Mouse (Mus musculus) T-helper 2 cell (primary cell): Measurements from ENCODE around the gene Galt.

Experiments used
- in situ Hi-C: fragments of 300-600 bp; cut with MboI, MseI; formaldehyde crosslinking; loops from one replicate; pipeline ENCODE4 v1.15.1; 2025; ENCODE audit warnings: high pct_unique_total_duplicates

Gene Galt

DNA sequence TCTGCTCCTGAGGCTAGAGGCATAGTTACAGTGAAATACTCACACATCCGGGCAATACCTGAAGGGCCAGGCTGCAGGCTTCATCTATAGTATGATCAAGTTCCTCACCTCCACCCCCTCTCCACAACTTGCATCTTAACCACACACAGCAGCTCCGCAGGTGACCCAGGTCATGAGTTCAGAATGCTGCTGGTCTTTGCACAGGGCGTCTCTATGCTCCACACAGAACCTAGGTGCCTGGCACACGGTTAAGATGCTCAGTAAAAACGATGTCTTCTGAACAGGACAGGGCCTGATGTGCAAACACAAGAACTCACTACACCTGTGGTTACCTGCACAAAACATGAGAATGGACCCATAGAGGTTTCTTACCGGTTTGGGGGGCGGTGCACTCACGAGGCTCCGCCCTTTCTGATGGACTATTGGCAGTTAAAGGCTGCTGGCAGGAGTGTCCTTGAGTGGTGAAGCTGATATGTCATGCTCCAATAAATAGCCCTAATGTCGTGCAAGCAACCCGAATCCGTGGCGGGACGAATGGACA is at the start of gene Galt:
Galt (plus strand) TSS at position 432 of the 541 bp plus-strand sequence.
- in situ Hi-C loops: loop anchor here (25.0 kb wide), 1 partner anchor 507 kb away; the partner anchor contains the start of gene Ccl21b

DNA sequence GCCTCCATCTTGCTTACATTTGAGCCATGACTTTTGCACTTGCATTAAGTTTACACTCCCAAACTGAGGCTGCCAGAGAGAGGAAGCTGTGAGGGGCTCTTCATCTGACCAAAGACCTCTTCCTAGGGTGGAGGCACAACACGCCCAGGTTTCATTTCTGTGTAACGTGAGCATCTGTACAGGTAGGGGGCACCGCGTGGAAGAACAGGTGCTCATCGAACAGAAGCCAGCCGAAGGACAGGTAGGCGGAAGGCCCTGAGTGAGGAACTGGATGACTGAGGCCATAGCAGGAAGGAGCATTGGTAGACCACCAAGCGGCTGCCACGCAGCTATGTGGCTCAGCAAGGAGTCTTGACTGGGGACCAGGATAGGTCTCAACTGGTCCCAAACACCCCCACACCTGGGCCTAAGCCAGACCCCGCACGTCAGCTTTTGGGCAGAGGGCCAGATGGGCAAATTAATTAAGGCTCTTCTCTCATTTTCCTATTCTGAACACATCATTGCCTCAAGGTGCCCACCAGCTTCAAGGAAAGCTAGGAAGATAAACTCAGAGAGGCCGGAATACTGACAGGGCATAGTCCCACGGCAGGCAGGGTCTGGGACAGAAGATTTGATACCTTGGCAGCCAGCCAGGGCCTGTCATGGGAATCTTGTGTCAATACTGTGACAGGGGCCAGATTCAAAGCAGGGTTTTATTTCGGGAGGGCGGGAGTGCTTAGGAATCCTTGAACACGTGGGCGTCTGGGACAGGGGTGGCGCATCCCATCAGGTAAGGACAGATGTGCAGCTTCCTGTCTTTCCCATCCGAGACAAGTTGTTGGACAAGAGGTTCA is 48.9 kb upstream of the Galt start:
- in situ Hi-C loops: loop anchor here (5.0 kb wide), 1 partner anchor 149 kb away; no protein-coding TSS in a partner anchor

DNA sequence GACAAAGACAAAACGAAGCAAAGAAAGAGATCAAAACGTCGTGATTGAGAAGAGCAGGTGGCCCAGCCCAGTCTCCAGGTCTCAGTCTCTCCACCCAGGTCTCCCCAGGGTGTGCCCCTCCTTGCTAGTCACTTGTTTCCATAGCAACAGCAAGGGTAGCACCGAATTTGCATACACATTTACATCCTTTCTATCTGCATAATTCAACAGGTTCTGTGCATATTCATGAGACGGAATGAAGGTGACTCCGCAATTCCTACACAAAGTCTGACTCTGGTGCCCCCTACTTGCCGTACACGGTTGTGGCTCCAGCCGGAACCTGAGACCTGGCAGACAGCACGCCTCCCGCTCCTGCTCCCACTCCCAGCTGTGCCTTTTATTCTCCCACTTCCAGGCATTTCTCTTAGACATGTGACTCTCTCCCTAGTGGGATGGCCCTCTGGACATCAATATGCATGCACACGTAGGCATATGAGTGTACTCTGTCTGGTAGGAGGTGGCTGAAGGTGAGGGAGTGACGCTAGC is 48.0 kb upstream of the Galt start:
- in situ Hi-C loops: loop anchor here (5.0 kb wide), 1 partner anchor 150 kb away; no protein-coding TSS in a partner anchor

DNA sequence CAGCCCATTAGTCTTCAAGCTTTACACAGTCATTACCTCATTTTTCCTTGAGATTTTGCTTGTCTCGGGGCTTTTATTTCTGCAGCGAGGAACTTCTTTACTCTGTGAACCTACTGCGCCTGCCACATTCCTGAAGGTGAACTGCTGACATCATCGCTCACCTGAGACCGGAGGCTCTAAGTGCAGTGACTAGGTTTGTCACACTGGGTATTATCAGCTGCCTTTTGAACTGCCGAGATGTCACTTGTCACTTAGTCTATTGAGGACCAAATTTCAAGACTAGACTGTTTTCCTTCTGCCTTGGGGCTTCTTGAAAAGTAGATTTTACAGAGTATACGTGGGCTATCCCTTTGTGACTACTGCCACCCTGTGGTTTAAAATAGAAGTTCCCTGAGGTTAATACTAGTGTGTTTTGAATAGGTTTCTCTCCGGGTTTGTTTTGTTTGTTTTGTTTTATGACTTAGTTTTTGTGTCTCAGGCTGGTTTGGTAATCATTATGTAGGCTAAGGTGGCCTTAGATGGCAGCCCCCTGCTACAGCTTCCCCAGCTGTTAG is 46.8 kb upstream of the Galt start:
- in situ Hi-C loops: loop anchor here (5.0 kb wide), 1 partner anchor 151 kb away; no protein-coding TSS in a partner anchor

DNA sequence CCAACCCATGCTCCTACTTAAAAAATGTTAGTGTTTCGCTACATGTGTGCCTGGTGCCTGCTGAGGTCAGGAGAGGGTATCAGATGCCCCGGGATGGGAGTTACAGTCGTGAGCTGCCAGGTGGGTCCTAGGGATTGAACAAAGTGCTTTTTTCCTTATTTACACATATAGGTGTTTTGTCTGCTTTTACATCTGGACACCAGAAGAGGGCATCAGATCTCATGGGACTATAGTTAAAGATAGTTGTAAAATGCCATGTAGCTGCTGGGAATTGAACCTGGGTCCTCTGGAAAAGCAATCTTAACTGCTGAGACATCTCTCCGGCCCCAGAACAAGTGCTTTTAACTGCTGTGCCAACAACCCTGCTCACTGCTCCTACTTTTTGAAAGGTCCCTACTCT is 44.8 kb upstream of the Galt start:
- in situ Hi-C loops: loop anchor here (10.0 kb wide), 2 partner anchors 865 to 1445 kb away; partner anchors contain the start of genes Smim27 and Topors

DNA sequence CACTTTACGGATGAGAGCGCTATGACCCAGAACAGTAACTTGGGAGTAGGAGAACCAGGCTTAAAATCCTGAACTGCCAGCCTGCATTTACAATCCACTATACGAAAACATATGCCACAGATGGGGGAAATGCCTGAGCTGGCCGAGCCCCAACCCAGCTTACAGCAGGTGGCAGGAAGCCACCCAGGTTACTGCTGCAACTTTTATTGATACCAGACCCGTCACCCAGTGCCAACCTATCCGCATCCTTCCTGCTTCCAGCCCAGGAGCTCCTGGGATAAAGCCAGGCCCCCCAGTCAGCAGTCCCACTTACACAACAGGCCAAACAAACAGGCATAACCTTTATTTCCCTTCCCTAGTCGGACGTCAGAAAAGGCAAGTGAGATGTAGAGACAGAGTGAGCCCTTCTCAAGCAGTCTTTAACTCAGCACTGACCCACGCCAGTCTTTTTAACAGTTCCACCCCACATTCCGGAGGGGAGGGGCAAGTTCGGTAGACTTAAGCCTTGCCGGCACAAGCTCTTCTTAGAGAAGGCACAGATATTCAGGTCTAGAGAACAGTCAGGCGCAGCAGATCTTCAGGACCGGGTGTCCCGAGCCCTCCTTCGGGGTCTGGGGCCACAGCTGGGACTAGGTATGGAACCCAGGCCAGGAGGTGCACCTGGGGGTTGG is 43.2 kb upstream of the Galt start:
- in situ Hi-C loops: loop anchor here (10.0 kb wide), 2 partner anchors 867 to 1447 kb away; partner anchors contain the start of genes Smim27 and Topors

DNA sequence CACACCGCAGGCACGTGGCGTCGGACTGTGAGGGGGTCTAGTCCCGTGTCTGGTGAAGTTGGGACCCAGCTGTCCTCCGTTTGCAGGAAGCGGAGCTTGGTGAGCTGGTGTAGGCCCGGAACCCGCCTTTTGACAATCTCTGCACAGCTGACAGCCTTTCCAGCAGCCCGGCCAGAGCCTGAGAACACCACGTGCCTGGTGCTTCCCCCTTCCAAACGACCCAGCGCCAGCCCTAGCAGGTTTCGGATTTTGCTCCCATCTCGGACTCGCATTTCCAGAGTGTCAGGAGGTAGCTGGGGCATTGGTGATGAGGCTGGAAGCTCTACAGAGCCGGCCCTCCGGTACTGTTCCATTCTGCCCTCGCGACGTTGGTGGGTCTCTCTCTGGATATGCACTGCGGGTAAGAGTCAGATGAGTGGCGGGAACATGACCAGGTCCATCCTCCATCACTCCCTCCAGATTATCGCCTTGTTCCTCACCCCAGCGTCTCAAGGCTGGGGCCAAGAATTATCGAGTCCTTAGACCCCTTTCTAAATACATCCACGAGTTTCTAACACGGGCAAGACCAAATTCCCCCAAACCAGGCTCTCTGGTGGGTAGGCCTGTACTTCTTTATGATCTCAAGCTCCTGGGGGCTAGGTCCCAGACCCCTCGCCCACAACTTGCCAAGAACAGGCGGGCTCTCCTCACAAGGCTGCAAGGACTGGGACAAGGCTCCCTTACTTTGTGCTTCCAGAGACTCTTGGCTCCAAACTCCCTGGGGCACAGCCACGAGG is 42.4 kb upstream of the Galt start:
- in situ Hi-C loops: loop anchor here (10.0 kb wide), 2 partner anchors 868 to 1448 kb away; partner anchors contain the start of genes Smim27 and Topors

DNA sequence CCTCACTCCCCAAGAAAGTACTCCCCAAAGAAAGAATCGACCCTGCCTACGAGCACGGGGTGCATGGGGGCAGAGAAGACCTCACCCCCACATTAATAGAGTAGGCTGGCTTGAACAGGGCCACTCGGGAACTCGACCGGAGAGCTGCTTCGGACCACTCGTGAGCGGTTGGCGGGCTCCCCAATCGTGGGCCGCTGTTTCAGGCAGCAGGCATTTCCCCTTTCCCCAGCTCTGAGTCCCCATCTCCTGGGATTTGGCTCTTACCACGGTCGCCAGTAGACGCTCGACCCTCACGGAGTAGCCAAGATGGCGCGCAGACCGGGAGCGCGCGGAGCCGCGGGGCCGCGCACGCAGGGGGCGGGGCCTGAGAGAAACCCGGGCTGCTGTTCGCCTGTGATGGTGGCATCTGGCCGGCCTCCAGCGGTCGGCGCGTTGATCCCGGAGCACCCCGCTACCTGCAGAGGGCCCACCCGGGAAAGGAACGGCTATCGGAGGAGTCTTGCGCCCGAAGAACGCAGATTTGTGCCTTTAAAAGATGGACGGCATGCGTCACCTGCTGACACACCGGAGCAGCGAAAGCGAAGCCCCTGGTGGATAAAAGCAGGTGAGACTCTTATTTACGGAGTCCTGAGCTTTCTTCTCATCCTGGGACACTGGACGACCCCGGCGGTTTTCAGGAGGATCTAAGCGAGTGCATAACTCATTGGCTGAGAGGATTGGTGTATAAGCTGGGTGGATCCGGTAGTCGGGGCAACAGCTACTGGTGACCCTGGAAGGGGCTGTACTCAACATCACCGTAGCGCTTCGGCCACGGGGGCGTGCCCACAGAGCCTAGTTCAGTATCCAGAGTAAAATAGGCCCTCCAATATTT is 41.6 kb upstream of the Galt start, which contains the start of gene Rpp25l:
Rpp25l (minus strand) TSS at position 338 of the 871 bp plus-strand sequence.
- in situ Hi-C loops: loop anchor here (10.0 kb wide), 2 partner anchors 869 to 1449 kb away; partner anchors contain the start of genes Smim27 and Topors

DNA sequence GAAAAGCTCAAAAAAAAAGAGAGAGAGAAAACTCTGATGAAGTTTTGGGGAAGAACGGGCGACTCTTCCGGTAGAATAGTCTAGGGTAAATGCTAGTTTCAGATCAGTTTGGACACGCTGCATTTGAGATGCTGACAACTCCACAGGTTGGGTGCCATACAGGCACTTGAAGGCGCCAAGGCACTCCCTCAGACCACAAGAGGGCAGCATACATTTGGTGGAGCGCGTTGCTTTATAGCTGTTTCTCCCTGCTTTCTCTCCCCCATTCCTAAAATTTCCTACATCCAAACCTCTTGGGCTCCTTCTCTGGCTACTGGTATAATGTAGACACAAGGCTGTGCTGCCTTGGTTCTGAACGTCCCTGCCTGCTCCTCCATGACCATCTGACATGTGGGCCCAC is 40.8 kb upstream of the Galt start:
- in situ Hi-C loops: loop anchor here (10.0 kb wide), 2 partner anchors 869 to 1449 kb away; partner anchors contain the start of genes Smim27 and Topors

DNA sequence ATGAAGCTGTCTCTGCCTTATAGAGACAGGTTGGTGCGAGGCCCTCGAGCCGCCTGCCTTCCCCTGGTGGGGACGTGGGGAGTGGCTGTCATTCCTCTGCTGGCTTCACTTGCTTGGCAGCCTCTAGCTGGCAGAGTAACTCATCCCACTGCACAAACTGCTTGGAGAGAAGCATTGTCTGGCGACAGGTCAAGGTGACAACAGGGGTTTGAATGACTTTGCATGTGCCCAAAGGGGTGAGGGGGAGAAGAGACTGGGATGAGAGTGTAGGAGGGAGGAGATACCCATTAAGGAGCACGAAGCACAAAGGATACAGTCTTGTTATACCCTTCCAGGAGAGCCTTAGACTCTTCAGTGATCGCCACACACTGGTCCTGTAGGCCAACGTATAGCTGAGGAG is 39.9 kb upstream of the Galt start:
- in situ Hi-C loops: loop anchor here (10.0 kb wide), 2 partner anchors 870 to 1450 kb away; partner anchors contain the start of genes Smim27 and Topors

DNA sequence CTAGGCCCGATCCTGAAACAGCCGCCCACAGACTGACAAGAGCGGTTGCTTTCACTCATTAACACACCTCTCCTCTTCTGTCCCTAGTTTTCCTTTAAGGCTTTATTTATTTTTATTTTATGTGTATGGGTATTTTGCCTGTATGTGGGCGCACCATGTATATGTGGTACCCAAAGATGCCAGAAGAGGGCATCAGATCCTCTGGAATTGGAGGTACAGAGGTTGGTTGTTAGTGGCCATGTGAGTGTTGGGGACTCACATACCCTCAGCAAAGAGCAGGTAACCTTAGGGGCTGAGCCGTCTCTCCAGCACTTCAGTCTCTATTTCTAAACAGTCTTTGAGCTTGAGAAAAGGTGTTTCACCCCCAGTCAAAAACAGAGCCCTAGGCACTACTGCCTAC is 39.4 kb upstream of the Galt start:
- in situ Hi-C loops: loop anchor here (10.0 kb wide), 2 partner anchors 871 to 1451 kb away; partner anchors contain the start of genes Smim27 and Topors

DNA sequence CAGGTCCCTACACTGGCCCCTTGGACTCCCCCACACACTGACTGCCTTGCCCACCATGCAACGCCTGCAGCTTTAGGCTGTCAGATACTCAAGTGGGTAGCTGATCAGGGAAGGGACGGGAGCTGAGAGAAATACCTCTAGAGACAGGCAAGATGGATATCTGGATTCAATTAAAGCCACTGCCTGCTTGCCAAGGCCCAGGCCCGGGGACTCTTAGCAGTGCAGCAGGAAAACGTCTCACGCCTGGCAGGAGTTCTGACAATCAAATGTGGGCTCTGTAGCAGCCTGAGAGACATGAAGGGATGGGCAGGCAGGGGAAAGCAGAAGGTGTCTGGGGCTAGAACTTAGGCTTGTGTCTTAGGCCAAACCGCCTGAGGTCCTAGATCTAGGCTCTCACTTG is 38.2 kb upstream of the Galt start:
- in situ Hi-C loops: loop anchor here (10.0 kb wide), 2 partner anchors 872 to 1452 kb away; partner anchors contain the start of genes Smim27 and Topors

DNA sequence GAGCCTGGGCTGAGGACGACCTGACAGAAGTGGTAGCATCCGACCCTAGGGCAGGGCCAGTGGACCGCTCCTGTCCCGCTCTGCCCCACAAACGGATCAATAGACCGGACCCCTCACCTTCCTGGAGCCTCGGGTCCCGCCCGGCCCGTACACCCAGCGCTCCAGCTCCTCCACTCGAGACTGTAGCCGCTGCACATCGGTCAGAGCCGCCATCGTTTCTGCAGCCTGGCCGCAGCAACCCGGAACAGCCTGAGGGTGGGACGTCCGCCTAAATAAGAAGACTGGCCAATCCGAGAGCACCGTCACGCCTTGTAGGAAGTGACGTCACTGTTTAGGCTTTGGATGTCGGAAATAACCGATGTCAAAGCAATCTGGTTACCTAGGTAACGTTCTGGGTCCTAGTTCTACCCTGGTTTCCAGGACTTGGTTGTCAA is 32.1 kb upstream of the Galt start, which contains the start of gene Dctn3:
Dctn3 (minus strand) TSS at position 253 of the 434 bp plus-strand sequence.
- in situ Hi-C loops: no loop called here

DNA sequence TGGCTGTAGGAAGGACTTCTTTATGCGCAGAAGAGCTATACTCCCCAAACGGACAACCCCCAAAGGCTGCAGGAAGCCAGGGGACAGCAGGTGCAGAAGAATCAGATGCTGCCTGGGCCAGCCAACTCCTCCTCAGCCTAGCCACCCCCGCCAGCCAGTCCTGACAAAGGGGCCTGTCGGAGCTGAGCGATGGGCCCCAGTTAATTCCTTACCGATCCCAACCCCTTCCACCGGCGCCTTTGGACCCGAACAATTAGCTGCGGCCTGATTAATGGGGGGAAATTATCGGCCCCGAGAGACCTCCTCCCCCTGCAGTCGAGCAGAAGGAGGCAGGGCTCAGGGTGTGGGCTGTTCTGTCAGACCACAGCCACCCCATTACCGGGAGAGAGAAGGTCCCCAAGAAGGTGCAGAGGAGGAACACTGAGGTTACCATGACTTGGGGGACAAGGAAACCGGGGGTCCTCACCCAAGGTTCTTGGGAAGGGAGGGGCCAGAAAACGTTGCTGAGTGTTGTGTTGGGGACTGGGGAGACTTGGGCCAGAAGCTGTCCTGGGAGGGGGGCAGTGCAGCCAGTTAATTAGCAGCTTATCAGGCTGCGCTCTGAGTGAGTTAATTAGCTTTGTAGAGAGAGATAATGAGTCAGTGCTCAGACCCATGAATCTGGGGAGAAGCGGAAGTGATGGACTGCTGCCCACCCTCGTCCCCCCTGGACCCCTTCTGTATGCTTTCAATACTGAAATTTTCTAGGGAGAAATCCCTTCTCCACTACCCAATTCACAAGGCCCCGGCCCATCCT is 28.0 kb upstream of the Galt start:
- in situ Hi-C loops: loop anchor here (5.0 to 25.0 kb wide), 2 partner anchors 1015 to 1320 kb away; partner anchors contain the start of genes Aptx, Dnaja1 and Fam214b

DNA sequence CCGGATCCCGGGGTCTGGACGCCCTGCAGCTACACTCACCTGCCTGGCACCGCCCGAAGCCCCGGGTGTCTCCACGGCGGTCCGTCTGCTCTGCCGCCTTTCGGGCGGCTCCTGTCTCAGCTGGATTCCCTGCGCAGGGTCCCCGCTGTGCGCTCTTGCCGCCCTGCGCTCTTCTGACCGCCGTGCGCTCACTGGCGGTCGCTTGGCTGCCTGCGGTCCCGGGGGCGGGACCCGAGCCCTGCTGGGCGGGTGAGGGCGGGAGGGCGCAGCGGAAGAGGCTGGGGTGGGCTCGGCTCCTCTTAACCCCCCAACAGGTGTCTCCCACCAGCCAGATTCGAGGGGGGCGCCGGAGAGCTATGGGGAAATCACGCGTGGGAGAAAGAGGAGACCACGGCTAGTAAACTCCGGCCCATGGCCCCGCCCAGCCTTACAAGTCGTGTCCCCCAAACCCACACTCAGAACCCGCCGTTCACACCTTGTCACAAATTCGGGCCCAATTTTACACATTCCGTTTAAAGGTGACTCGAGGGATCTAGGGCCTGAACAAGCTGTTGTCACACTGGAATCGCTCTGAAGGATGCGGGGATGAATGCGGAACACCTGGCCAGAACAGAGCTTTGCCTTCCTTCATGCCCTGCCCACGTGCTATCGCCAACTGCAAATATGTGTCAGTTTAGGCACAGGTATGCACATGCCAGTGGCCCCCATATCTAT is 23.8 kb upstream of the Galt start, which contains the start of gene Arid3c:
Arid3c (minus strand) TSS at position 91 of the 714 bp plus-strand sequence.
- in situ Hi-C loops: loop anchor here (25.0 kb wide), 1 partner anchor 1019 kb away; the partner anchor contains the start of genes Aptx and Dnaja1

DNA sequence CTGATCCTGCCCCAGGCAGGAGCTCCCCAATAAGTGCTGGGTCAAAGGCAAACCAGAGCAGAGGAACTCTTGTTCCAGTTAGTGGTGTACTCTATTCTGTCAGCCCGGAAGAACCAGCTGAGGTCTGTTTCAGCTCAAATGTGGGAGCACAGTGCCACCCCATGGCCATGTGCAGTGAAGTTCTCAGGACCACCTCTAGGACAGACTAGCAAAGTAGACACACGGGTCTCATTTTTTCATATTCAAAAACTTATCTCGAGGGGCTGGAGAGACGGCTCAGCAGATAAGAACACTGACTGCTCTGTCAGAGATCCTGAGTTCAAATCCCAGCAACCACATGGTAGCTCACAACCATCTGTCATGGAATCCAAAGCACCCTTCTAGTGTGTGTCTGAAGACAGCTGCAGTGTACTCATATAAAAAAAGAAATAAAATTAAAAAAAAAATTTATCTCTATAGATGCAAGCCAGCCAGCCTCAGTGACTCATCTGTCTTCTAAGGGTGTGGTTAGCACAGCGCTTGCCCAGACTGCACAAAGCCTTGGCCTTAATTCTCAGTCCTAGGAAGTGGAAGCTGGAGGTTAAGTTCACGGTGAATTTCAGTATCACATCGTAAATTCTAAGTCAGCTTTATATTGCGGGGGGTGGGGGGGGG is 17.3 kb upstream of the Galt start:
- in situ Hi-C loops: loop anchor here (25.0 kb wide), 1 partner anchor 1025 kb away; the partner anchor contains the start of genes Aptx and Dnaja1
